ENCODE assay signal across 35 mouse cellular contexts in the genomic region with DNA sequence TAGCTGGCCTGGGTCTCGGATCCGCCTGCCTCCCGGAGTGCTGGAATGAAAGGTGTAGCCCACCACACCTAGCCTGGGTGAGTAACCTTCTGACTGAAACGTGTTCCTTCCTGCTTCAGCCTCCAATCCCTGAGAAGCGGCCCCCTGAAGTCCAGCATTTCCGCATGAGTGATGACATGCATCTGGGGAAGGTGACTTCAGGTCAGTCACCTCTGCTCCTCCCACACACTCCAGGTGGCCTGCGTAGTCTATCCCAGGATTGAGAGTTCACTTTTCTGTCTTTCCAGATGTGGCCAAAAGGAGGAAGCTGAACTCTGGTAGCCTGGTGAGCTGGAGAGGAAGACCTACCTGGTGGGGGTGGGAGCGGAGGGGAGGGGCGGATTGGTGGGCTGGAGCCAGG. TPM values are rescaled to one million over a fixed set of nuclear protein-coding genes. Genes with fewer than 3 reads are reported as not detected.
DNase-seq lines count a peak whose midpoint lies in the region; ATAC-seq and TF ChIP-seq lines count a peak whose summit lies in the region.
"Had no signal": no experiment of that assay in that cellular context is flagged by ENCODE, and none has a peak within 500 bp of the region (broad histone marks: within the 10 kb centered on the region; RNA-seq: fewer than 3 reads in every experiment).

No protein-coding gene starts in this region.

- H3K27me3 ChIP-seq in heart, embryonic 13.5 days (replicated peaks): no peaks in the 10 kb centered on the region
- H3K27me3 ChIP-seq in E14TG2a.4 (ENCODE audit: insufficient read depth, low read length): no peaks in the 10 kb centered on the region
- no peaks in the 10 kb centered on the region for H3K27me3 ChIP-seq in liver, embryonic 12.5 days (replicated peaks)
- H3K27me3 ChIP-seq: embryonic facial prominence, embryonic 12.5 days; embryonic facial prominence, embryonic 15.5 days; heart, embryonic 15.5 days; Patski had no signal

- DNase-seq in heart, postnatal 36 days: no peak
- no peak for DNase-seq in ES-E14 (ENCODE audit: low read depth, low spot score)
- DNase-seq in yolk sac, embryonic 10.5 days (ENCODE audit: low spot score): peak; percentile 76
- no peak for DNase-seq in left cerebral cortex, adult 9 months (ENCODE audit: low spot score in 2 of 2)
- DNase-seq: adrenal gland, postnatal 10 days; adrenal gland, postnatal 36 days; cerebellum, adult 18-20 months; cerebellum, adult 9-10 months; cerebellum, postnatal 14 days; forebrain, postnatal 0 days; gastrocnemius, adult 2 months; gastrocnemius, postnatal 14 days; heart, adult 11 months; heart, postnatal 10 days; heart, postnatal 4 days had no signal

- no peak for TF ChIP-seq CTCF in E14TG2a.4 (conservative IDR thresholded peaks at IDR 0.05; ENCODE audit: low read length)

- 88% methylated on average over 9 of the region's 9 CpGs for WGBS in heart, embryonic 13.5 days
- 87% methylated on average over 9 of the region's 9 CpGs for WGBS in liver, embryonic 12.5 days (ENCODE audit: insufficient replicate concordance)

- no peak for ATAC-seq in heart, embryonic 13.5 days (ENCODE audit: extremely low read depth, insufficient number of reproducible peaks, low FRiP score, low TSS enrichment)
- ATAC-seq in liver, embryonic 12.5 days: no peak
- ATAC-seq: activated CD4-positive, CD25-positive, alpha-beta regulatory T cell, adult 4 months; forebrain, embryonic 14.5 days; forebrain, postnatal 0 days; hindbrain, postnatal 0 days; inflammation-experienced regulatory T-cells, adult 6 months; Patski had no signal

- H3K4me1 ChIP-seq in heart, embryonic 13.5 days: peaks cover 9% of the 10 kb centered on the region
- H3K4me1 ChIP-seq in E14TG2a.4 (replicated peaks; ENCODE audit: low read depth, low read length) (peaks cover 79% of the 10 kb centered on the region), ES-E14 (ENCODE audit: control insufficient read depth in 2 of 2, insufficient read depth in 2 of 2, low read length in 2 of 2, poor library complexity in 1 of 2) (peaks cover 4 to 32% of the 10 kb centered on the region in 2 experiments; a peak in 3 of 4 replicates)
- H3K4me1 ChIP-seq in liver, embryonic 12.5 days: peaks cover 27% of the 10 kb centered on the region

- H3K36me3 ChIP-seq in heart, embryonic 13.5 days: peaks cover 71% of the 10 kb centered on the region
- H3K36me3 ChIP-seq in E14TG2a.4 (ENCODE audit: insufficient read depth, low read length): peaks cover 67% of the 10 kb centered on the region
- peaks cover 31% of the 10 kb centered on the region for H3K36me3 ChIP-seq in ES-E14 (ENCODE audit: control insufficient read depth, insufficient read depth, low read length, poor library complexity, severe bottlenecking)
- peaks cover 66% of the 10 kb centered on the region for H3K36me3 ChIP-seq in liver, embryonic 12.5 days

- H3K27ac ChIP-seq in heart, embryonic 13.5 days (replicated peaks): no peak overlapping the region
- peak overlapping the region; percentile 34; the same call in 1 of the 2 replicates for H3K27ac ChIP-seq in ES-E14 (ENCODE audit: insufficient read depth, low read depth, low read length, poor library complexity, severe bottlenecking)
- H3K27ac ChIP-seq in liver, embryonic 12.5 days: no peak overlapping the region
- H3K27ac ChIP-seq: embryonic facial prominence, embryonic 12.5 days; embryonic facial prominence, embryonic 15.5 days; gastrocnemius, adult 2 months; heart, embryonic 15.5 days; hindbrain, embryonic 14.5 days; hindbrain, postnatal 0 days had no signal

- intact Hi-C loops in heart, postnatal 36 days (cut with DNase I): no loop called here

- peak overlapping the region; percentile 33; the same call in 1 of the 2 replicates for H3K9ac ChIP-seq in heart, embryonic 13.5 days
- H3K9ac ChIP-seq in ES-E14 (ENCODE audit: insufficient read depth, low read depth, low read length, poor library complexity, severe bottlenecking): no peak overlapping the region; the same call in 1 of the 2 replicates
- H3K9ac ChIP-seq in liver, embryonic 12.5 days: no peak overlapping the region
- H3K9ac ChIP-seq: embryonic facial prominence, embryonic 12.5 days; embryonic facial prominence, embryonic 15.5 days; forebrain, postnatal 0 days; heart, embryonic 15.5 days; hindbrain, embryonic 14.5 days had no signal

- in situ Hi-C loops in ES-E14 (cut with MboI; ENCODE audit: low sequenced_read_pairs in 2 of 2, unreplicated experiment in 2 of 2): no loop called here

- H3K4me3 ChIP-seq in heart, embryonic 13.5 days: no peak overlapping the region
- peak overlapping the region; percentile 46 for H3K4me3 ChIP-seq in E14TG2a.4 (replicated peaks; ENCODE audit: low read length)
- peak overlapping the region in 1 of 2 experiments; percentile 10; a peak in 1 of 4 replicates for H3K4me3 ChIP-seq in ES-E14 (ENCODE audit: insufficient read depth in 1 of 2, low read depth in 1 of 2, low read length in 2 of 2, poor library complexity in 1 of 2, severe bottlenecking in 1 of 2)
- H3K4me3 ChIP-seq in liver, embryonic 12.5 days: no peak overlapping the region
- H3K4me3 ChIP-seq: embryonic facial prominence, embryonic 12.5 days; embryonic facial prominence, embryonic 15.5 days; gastrocnemius, adult 2 months; heart, embryonic 15.5 days had no signal

- H3K9me3 ChIP-seq in heart, embryonic 13.5 days: no peaks in the 10 kb centered on the region
- H3K9me3 ChIP-seq in E14TG2a.4 (ENCODE audit: low read length) (no peaks in the 10 kb centered on the region), ES-E14 (ENCODE audit: control insufficient read depth, insufficient read depth, low read depth, low read length) (no peaks in the 10 kb centered on the region)
- H3K9me3 ChIP-seq in liver, embryonic 12.5 days (replicated peaks): no peaks in the 10 kb centered on the region
- H3K9me3 ChIP-seq: embryonic facial prominence, embryonic 12.5 days; embryonic facial prominence, embryonic 15.5 days; G1E; heart, embryonic 15.5 days had no signal

- H3K4me2 ChIP-seq in heart, embryonic 13.5 days: no peak overlapping the region
- H3K4me2 ChIP-seq in liver, embryonic 12.5 days: no peak overlapping the region
- H3K4me2 ChIP-seq: embryonic facial prominence, embryonic 12.5 days; embryonic facial prominence, embryonic 15.5 days; heart, embryonic 11.5 days; heart, embryonic 15.5 days; hindbrain, embryonic 14.5 days had no signal

TF ChIP-seq in ES-E14, 5 proteins besides CTCF, POLR2A, EP300 and RAD21:
- TF ChIP-seq ZNF384 (IDR thresholded peaks at IDR 0.05; ENCODE audit: low read depth, low read length): no peak
- TF ChIP-seq MAFK (IDR thresholded peaks at IDR 0.05; ENCODE audit: insufficient read depth, low read depth, low read length): no peak
- no peak for TF ChIP-seq HCFC1 (IDR thresholded peaks at IDR 0.05; ENCODE audit: borderline replicate concordance, insufficient read depth, low read length)
- no peak for TF ChIP-seq ZC3H11A (IDR thresholded peaks at IDR 0.05; ENCODE audit: borderline replicate concordance, low read depth, low read length)
- no peak for TF ChIP-seq CHD2 (IDR thresholded peaks at IDR 0.05; ENCODE audit: low read depth, low read length)

RNA-seq across cellular contexts. Expression of a gene that starts 4.6 kb away (rescaled TPM):
- 38.8 and 42.4 TPM in 2 replicates for polyA plus RNA-seq in heart, embryonic 13.5 days (2015; fragmentation: Nextera tagmentation; extraction: Ambion mirVana)
- total RNA-seq in heart, postnatal 36 days (2021): 10 to 100 TPM; 44.6 to 49.8 TPM
- 124 and 147 TPM in 2 replicates for total RNA-seq in ES-E14 (2012; rRNA removed)
- polyA plus RNA-seq in liver, embryonic 12.5 days (2016; fragmentation: Nextera tagmentation; extraction: Ambion mirVana): 27.1 and 32.8 TPM in 2 replicates

RNA-seq across cellular contexts. Expression of a gene that starts 4.8 kb away (rescaled TPM):
- 0.84 and 1.9 TPM in 2 replicates for polyA plus RNA-seq in heart, embryonic 13.5 days (2015; fragmentation: Nextera tagmentation; extraction: Ambion mirVana)
- 1 to 10 TPM; 3.1 to 4.4 TPM for total RNA-seq in heart, postnatal 36 days (2021)
- 5.0 TPM in 2 replicates for total RNA-seq in ES-E14 (2012; rRNA removed)
- polyA plus RNA-seq in liver, embryonic 12.5 days (2016; fragmentation: Nextera tagmentation; extraction: Ambion mirVana): 7.9 and 8.2 TPM in 2 replicates

RNA-seq across cellular contexts. Expression of a gene that starts 11.4 kb away (rescaled TPM):
- polyA plus RNA-seq in heart, embryonic 13.5 days (2015; fragmentation: Nextera tagmentation; extraction: Ambion mirVana): 0.15 TPM in 1 of 2 replicates, not detected in the other
- total RNA-seq in heart, postnatal 36 days (2021): not detected
- total RNA-seq in ES-E14 (2012; rRNA removed): 5.5 and 8.7 TPM in 2 replicates
- 0.75 and 0.79 TPM in 2 replicates for polyA plus RNA-seq in liver, embryonic 12.5 days (2016; fragmentation: Nextera tagmentation; extraction: Ambion mirVana)
- total RNA-seq: common myeloid progenitor, adult 5-6 weeks; forebrain, postnatal 0 days; G1E; gastrocnemius, adult 2 months; gastrocnemius, postnatal 4 days; heart, adult 8-10 months; heart, postnatal 10 days; heart, postnatal 4 days; hindbrain, postnatal 0 days had no signal
- polyA plus RNA-seq: activated CD4-positive, CD25-positive, alpha-beta regulatory T cell, adult 4 months; embryonic facial prominence, embryonic 12.5 days; forebrain, embryonic 11.5 days; forebrain, embryonic 14.5 days; forebrain, postnatal 0 days; G1E; inflammation-experienced regulatory T-cells, adult 6 months had no signal

RNA-seq across cellular contexts. Expression of a gene that starts 21.1 kb away (rescaled TPM):
- polyA plus RNA-seq in heart, embryonic 13.5 days (2015; fragmentation: Nextera tagmentation; extraction: Ambion mirVana): not detected in 2 replicates
- total RNA-seq in heart, postnatal 36 days (2021): not detected
- 0.31 TPM in 1 of 2 replicates, not detected in the other for total RNA-seq in ES-E14 (2012; rRNA removed)
- polyA plus RNA-seq in liver, embryonic 12.5 days (2016; fragmentation: Nextera tagmentation; extraction: Ambion mirVana): not detected in 2 replicates
- total RNA-seq: adrenal gland, postnatal 36 days; common myeloid progenitor, adult 5-6 weeks; forebrain, postnatal 0 days; G1E; gastrocnemius, adult 2 months; gastrocnemius, postnatal 14 days; gastrocnemius, postnatal 4 days; heart, adult 8-10 months; heart, postnatal 10 days; heart, postnatal 4 days; hindbrain, postnatal 0 days had no signal
- polyA plus RNA-seq: activated CD4-positive, CD25-positive, alpha-beta regulatory T cell, adult 4 months; embryonic facial prominence, embryonic 15.5 days; forebrain, embryonic 11.5 days; forebrain, embryonic 14.5 days; forebrain, postnatal 0 days; frontal cortex, adult 2 months; G1E; heart, embryonic 11.5 days; heart, embryonic 15.5 days; hindbrain, embryonic 11.5 days; hindbrain, embryonic 14.5 days; hindbrain, postnatal 0 days; Patski had no signal

RNA-seq across cellular contexts. Expression of a gene that starts 23.6 kb away (rescaled TPM):
- 1.5 and 2.0 TPM in 2 replicates for polyA plus RNA-seq in heart, embryonic 13.5 days (2015; fragmentation: Nextera tagmentation; extraction: Ambion mirVana)
- 1 to 10 TPM; 7.5 to 7.7 TPM for total RNA-seq in heart, postnatal 36 days (2021)
- 9.4 and 11.5 TPM in 2 replicates for total RNA-seq in ES-E14 (2012; rRNA removed)
- 1.8 and 1.9 TPM in 2 replicates for polyA plus RNA-seq in liver, embryonic 12.5 days (2016; fragmentation: Nextera tagmentation; extraction: Ambion mirVana)
- polyA plus RNA-seq: activated CD4-positive, CD25-positive, alpha-beta regulatory T cell, adult 4 months; inflammation-experienced regulatory T-cells, adult 6 months had no signal
